Mouse (Mus musculus) c-Kit-negative CD71-positive TER-119-positive erythroid progenitor cells, embryonic 14.5 days (primary cell): ENCODE measurements at regions not wholly inside any gene's neighbourhood (a gene's known extent, or its start where the extent isn't known, plus 50 kb on each side); places are given as distances from the start of the nearest gene placed in this dataset.

Experiments used
- DNase-seq: peaks from one replicate; pipeline ENCODE4 v3.0.0-alpha.2; 2013; ENCODE audit warnings: low read depth, low spot score

- no peak for DNase-seq
These were observed 103.3 kb downstream of the Prox1 start for GRCm38 (mm10) chr1:190067181-190067580.

GRCm38 (mm10) chr1:190066426-190066825 lies 104.1 kb downstream of the Prox1 start:
- no peak for DNase-seq

- no peak for DNase-seq
These were observed 108.8 kb downstream of the Prox1 start for GRCm38 (mm10) chr1:190061560-190062295.

GRCm38 (mm10) chr1:190059025-190059424 lies 111.5 kb downstream of the Prox1 start:
- no peak for DNase-seq

GRCm38 (mm10) chr1:190056931-190057330 lies 113.6 kb downstream of the Prox1 start:
- DNase-seq = no peak

GRCm38 (mm10) chr1:190051903-190052302 lies 118.6 kb downstream of the Prox1 start:
- DNase-seq = no peak

- DNase-seq = no peak
These were observed 121.9 kb downstream of the Prox1 start for GRCm38 (mm10) chr1:190048521-190049170.

GRCm38 (mm10) chr1:190047201-190047600 lies 123.3 kb downstream of the Prox1 start:
- no peak for DNase-seq

GRCm38 (mm10) chr1:190045797-190046196 lies 123.6 kb upstream of the Smyd2 start:
- no peak for DNase-seq

GRCm38 (mm10) chr1:190044036-190044435 lies 121.9 kb upstream of the Smyd2 start:
- no peak for DNase-seq

- DNase-seq = no peak
These were observed 121.0 kb upstream of the Smyd2 start for GRCm38 (mm10) chr1:190043156-190043555.

- DNase-seq = no peak
These were observed 120.0 kb upstream of the Smyd2 start for GRCm38 (mm10) chr1:190042197-190042596.

- DNase-seq = no peak
These were observed 119.0 kb upstream of the Smyd2 start for GRCm38 (mm10) chr1:190041096-190041706.

GRCm38 (mm10) chr1:190038046-190038445 lies 115.9 kb upstream of the Smyd2 start:
- DNase-seq = no peak

- no peak for DNase-seq
These were observed 114.6 kb upstream of the Smyd2 start for GRCm38 (mm10) chr1:190036726-190037125.

GRCm38 (mm10) chr1:190035935-190036334 lies 113.8 kb upstream of the Smyd2 start:
- no peak for DNase-seq

GRCm38 (mm10) chr1:190034091-190034490 lies 111.9 kb upstream of the Smyd2 start:
- DNase-seq = no peak

- no peak for DNase-seq
These were observed 105.4 kb upstream of the Smyd2 start for GRCm38 (mm10) chr1:190027536-190027935.

- DNase-seq = no peak
These were observed 87.3 kb upstream of the Smyd2 start for GRCm38 (mm10) chr1:190009466-190009865.

GRCm38 (mm10) chr1:190007271-190007670 lies 85.1 kb upstream of the Smyd2 start:
- DNase-seq = no peak

GRCm38 (mm10) chr1:190001084-190001483 lies 78.9 kb upstream of the Smyd2 start:
- DNase-seq = no peak

- DNase-seq = no peak
These were observed 71.5 kb upstream of the Smyd2 start for GRCm38 (mm10) chr1:189993706-189994105.

- no peak for DNase-seq
These were observed 71.1 kb upstream of the Smyd2 start for GRCm38 (mm10) chr1:189993221-189993620.
